Mouse (Mus musculus): ENCODE measurements around the gene Runx1.

DNA sequence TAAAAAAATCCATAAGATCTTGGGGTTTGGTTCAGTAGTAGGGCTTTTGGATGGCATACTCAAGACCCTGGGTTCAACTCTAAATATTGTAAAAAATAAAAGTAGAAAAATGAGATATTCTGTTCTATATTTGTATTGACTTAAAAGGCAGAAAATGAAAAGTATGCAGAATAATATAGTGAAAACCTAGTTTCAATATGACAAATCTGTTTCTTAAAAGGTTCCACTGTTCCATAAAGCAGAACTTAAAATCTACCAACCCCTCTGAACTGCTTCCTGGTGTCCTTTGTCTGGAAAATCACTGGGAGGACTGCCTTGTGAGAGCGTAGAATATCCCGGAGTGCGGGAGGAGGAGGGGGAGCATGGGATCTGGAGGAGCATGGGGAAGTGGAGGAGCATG is 39.4 kb upstream of the Runx1 start:
- TF ChIP-seq CTCF (IDR thresholded peaks at IDR 0.05; ENCODE audit: borderline replicate concordance, control insufficient read depth, extremely low read depth, insufficient read depth, low read length, poor library complexity) (no peak), POLR2A (IDR thresholded peaks at IDR 0.05; ENCODE audit: control insufficient read depth, extremely low read depth, insufficient read depth, low read length, poor library complexity) (no peak)
